Mouse (Mus musculus) urinary bladder, adult 2 months (tissue): Measurements from ENCODE around the gene 9930111J21Rik2. TPM values are rescaled to one million over a fixed set of nuclear protein-coding genes. Genes with fewer than 3 reads are reported as not detected.
"Not testable (repeated sequence)": the region's sequence is repeated elsewhere in the genome, so short reads cannot be mapped to it uniquely, and the experiment has no call there.

Experiments used
- DNase-seq: peaks from one replicate; pipeline ENCODE4 v3.0.0; 2022; ENCODE audit warnings: low spot score
- polyA plus RNA-seq: library from polyadenylated mRNA; depleted of rRNA; stranded (reverse); fragments of >200 nt; gene quantifications from 2 replicates; pipeline ENCODE4 v1.2.3, GENCODE M21; 2012; rRNA removed

The 9930111J21Rik2 gene
- polyA plus RNA-seq, 1 experiment, result 5.9 TPM

- not testable (repeated sequence) for DNase-seq
Observed at GRCm38 (mm10) chr11:48974686-48975085, 76.4 kb downstream of the 9930111J21Rik2 start.

Other genes with a start within 250 kb of the 9930111J21Rik2 start
- gene Trim41, start 233.9 kb downstream of the 9930111J21Rik2 start, polyA plus RNA-seq, result 34.8 and 37.5 TPM in 2 replicates
- 14.9 and 16.1 TPM in 2 replicates for gene Trim7, start 225.1 kb downstream of the 9930111J21Rik2 start, polyA plus RNA-seq
- 20.8 and 23.2 TPM in 2 replicates for gene Gm12184, start 224.6 kb downstream of the 9930111J21Rik2 start, polyA plus RNA-seq
- gene Irgm1, start 179.6 kb downstream of the 9930111J21Rik2 start, polyA plus RNA-seq, result 30.5 and 54.8 TPM in 2 replicates
- gene Gm5431, start 149.0 kb downstream of the 9930111J21Rik2 start, polyA plus RNA-seq, result 0.98 and 1.6 TPM in 2 replicates
- 8.6 and 13.8 TPM in 2 replicates for gene Psme2b, start 105.1 kb downstream of the 9930111J21Rik2 start, polyA plus RNA-seq
- 0.34 and 0.74 TPM in 2 replicates for gene Olfr56, start 72.4 kb downstream of the 9930111J21Rik2 start, polyA plus RNA-seq
- gene 9930111J21Rik1, start 71.8 kb downstream of the 9930111J21Rik2 start, polyA plus RNA-seq, result 1.9 and 3.4 TPM in 2 replicates
- 0.58 and 1.5 TPM in 2 replicates for gene Gm12185, start 59.0 kb downstream of the 9930111J21Rik2 start, polyA plus RNA-seq
- gene Tgtp1, start 57.1 kb downstream of the 9930111J21Rik2 start, polyA plus RNA-seq, result 6.4 and 10.5 TPM in 2 replicates
- 17.4 and 36.5 TPM in 2 replicates for gene Tgtp2, start 13.0 kb upstream of the 9930111J21Rik2 start, polyA plus RNA-seq
- gene Ifi47, start 25.3 kb upstream of the 9930111J21Rik2 start, polyA plus RNA-seq, result 16.0 and 23.9 TPM in 2 replicates
- gene Olfr1396, start 63.6 kb upstream of the 9930111J21Rik2 start, polyA plus RNA-seq, result 0.06 and 0.14 TPM in 2 replicates
- gene Olfr1395, start 91.0 kb upstream of the 9930111J21Rik2 start, polyA plus RNA-seq, result not detected in 2 replicates
- not detected in 2 replicates for gene Olfr1394, start 103.1 kb upstream of the 9930111J21Rik2 start, polyA plus RNA-seq
- gene Btnl9, start 135.9 kb upstream of the 9930111J21Rik2 start, polyA plus RNA-seq, result 0.62 and 0.73 TPM in 2 replicates
- gene Zfp62, start 152.1 kb upstream of the 9930111J21Rik2 start, polyA plus RNA-seq, result 12.4 and 17.0 TPM in 2 replicates
- 61.8 and 63.4 TPM in 2 replicates for gene Mgat1, start 192.9 kb upstream of the 9930111J21Rik2 start, polyA plus RNA-seq
- 0.06 and 0.12 TPM in 2 replicates for gene Olfr1393, start 227.1 kb upstream of the 9930111J21Rik2 start, polyA plus RNA-seq
- gene Olfr1392, start 234.0 kb upstream of the 9930111J21Rik2 start, polyA plus RNA-seq, result 0.10 and 0.15 TPM in 2 replicates